Mouse (Mus musculus) lung, postnatal 4 days (tissue): ENCODE measurements around the gene Aamdc.

Experiments
- DNase-seq, 2 experiments: peaks; one replicate each; pipeline ENCODE4 v3.0.0; 2021

The Aamdc gene

GRCm38 (mm10) chr7:97579067-97579975 is at the start of gene Aamdc, which contains the start of gene Rsf1:
TSS of gene Aamdc (minus strand) at chr7:97579497.
TSS of gene Rsf1 (plus strand) at chr7:97579889.
- DNase-seq: peak; percentile 95 to 96

- DNase-seq: no peak
Observed at GRCm38 (mm10) chr7:97623402-97623801, 44.1 kb upstream of the Aamdc start.

DNA sequence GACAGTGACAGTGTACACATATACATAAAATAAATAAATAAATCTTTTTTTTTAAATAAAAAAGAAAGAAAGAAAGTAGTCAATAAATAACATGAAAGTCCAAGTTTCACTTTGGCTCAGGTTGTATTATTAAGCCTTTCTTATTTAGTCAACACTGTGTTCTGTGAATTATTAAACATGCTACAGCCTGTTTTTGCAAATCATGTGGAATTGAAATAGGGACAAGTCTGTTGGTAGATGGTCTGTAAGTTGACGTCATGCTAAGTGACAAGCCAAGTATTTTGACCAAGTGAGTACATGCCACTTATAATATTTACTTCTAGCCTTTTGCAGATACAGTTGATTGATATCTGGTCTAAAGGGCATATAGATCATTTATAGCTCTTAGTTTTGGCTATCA is 43.4 kb upstream of the Aamdc start:
- no peak for DNase-seq

DNA sequence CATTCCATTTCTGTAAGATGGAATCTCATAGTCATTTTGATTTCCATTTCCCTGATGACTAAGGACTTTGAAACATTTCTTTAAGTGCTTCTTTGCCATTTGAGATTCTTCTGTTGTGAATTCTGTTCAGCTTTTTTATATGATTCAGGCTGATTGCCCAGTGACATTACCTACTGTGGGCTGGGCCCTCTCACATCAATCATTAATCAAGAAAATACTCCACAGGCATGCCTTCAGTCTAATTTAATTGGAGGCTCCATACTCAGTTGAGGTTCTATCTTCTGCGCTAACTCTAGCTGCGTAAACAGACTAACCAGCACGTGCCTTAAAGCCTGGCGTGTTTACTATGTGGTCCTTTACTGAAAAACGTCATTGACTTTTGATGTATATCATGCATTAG is 42.0 kb upstream of the Aamdc start:
- DNase-seq: no peak

DNA sequence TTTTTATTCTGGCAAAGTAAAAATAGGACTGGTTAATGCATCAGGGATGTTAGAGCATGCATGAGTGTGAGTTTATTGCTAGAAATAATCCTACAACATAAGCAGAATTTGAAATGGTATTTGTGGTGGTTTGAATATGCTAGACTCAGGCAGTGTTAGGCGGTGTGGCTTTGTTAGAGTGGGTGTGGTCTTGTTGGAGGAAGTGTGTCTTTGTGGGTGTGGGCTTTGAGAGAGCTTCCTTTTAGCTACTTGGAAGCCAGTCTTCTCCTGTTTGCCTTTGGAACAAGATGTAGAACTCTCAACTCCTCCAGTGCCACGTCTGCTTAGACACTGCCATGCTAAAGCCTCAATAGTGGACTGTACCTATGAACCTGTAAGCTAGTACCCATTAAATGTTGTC is 19.3 kb upstream of the Aamdc start:
- DNase-seq: no peak

- no peak for DNase-seq
Observed at GRCm38 (mm10) chr7:97593535-97593934, 14.2 kb upstream of the Aamdc start.

GRCm38 (mm10) chr7:97592396-97592795 is 13.1 kb upstream of the Aamdc start:
- DNase-seq: no peak

DNA sequence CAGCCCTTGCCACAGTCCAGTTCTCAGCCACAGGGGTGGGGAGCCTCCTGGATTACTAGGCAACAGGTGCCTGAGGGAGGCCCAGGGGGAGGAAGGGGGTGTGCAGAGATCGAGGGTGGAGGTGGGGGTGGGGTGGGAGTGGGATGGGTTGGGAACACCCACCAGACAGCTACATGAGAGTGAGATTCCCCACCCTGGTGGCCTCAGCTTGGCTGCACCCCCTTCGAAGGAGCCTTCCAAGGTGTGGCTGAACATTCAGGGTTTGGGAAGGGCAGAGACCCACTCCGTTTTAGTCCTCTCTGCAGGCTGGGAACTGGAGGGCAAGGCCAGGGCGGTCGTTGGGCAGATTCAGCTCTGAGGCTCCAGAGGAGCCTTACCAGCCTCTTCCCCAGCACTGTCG is 12.0 kb upstream of the Aamdc start:
- no peak for DNase-seq

DNA sequence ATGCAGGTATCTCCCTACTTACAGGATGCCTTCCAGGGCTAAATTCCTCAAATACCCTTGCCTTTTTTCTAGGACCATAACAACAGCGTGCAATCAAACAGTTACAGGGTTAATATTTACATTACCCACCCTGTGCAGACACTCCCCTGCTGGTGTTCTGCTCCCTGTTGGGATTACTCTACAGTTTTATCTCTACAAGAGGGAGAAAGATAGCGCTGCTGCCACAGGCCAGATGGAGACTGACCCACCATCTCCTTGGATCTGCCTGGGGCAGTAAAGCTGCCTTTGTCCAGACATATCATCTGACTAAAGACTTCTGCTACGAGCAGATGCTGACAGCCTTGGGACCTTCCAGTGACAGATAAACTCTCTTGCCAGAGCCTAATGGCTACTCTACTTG is 11.2 kb upstream of the Aamdc start:
- DNase-seq: no peak

DNA sequence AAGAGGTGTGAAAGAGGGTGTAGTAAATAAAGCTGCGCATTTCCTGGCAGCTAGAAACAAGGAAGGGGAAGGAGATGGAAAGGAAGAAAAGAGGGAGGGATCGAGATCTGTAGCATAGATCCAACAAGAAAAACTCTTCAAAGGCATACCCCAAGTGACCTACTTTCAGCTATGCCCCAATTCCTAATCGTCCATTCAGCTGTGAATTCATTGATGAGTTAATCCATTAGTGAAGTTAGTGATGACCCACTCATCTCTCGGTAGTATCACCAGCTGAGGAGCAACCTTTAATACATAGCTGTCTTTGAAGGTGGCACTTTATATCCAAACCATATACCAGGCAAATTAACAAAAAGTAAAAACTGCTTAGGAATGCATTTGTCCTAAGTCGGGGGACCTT is 9.2 kb upstream of the Aamdc start:
- no peak for DNase-seq

- peak; percentile 88 to 90 for DNase-seq
Observed at GRCm38 (mm10) chr7:97580843-97581214, 1.5 kb upstream of the Aamdc start.

- peak; percentile 55 to 61 for DNase-seq
Observed at GRCm38 (mm10) chr7:97579976-97580842, 912 bp upstream of the Aamdc start.

DNA sequence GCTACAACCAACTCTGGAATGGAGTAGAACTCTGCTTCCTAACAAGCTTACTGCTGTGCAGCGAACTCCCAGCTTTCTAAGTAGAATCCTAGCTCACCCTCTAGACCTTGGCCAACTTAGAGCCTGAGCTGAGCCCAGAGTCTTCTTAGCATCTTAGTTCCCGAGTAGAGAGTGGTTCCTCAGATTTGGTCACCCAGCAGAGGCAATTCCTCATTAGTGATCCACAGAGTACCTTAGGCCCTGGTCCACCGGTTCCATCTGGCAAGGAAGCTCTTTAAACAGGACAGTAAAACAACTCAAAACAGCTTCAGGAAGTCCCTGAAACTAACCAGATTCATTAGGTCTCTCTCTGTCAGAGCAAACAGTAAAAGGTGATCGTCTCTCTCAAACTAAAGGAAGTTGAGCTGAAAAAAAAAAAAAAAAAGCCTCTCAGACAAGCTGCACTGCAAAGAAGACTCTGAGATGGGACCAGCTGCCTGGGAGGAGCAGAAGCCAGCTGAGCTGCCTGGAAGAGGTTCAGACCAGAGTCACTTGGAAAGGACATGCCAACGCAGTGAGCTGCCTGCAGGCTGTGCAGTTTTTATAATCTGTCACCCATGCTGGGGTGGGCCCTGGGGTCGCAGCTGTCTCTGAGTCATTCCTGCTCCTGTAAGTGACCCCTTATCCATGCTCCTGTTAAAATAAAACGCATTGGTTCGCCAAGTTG is 783 bp downstream of the Aamdc start:
- peak; percentile 39 to 61 for DNase-seq

DNA sequence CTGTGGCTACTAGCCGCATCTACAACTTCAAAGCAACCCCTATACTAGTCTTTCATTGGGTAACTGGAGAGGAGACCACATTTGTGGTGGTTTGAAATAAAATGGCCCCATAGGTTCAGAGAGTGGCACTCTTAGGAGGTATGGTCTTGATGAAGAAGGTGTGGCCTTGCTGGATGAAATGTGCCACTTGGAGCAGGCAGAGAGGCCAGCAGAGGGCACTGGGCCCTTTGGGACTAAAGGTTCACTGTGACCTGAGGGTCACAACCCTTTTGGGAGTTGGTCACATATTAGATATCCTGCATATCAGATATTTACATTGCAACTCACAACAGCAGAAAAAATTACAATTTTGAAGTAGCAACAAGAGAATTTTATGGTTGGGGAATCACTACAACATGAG is 8.9 kb downstream of the Aamdc start:
- no peak for DNase-seq

GRCm38 (mm10) chr7:97569372-97569771 is 9.9 kb downstream of the Aamdc start:
- no peak for DNase-seq

- DNase-seq: no peak
Observed at GRCm38 (mm10) chr7:97563576-97563975, 15.7 kb downstream of the Aamdc start.

DNA sequence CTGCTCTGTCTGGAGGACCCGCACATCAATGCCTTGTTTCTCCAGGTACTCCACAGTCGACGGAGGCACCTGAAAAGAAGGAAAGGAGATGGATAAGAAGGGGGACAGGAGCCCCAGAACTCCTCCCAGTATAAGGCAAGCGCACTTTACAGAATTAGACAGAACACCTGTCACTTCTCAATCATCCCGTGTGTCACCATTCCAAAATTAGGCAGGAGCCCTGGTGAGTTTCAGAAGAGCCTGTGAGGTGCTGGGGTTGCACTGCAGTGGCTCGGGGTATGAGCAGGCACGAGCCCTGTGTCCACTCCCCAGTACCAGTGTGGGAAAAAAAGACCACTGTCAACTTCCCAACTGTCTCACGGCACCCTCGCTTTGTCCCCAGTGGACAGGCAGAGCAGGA is 28.6 kb downstream of the Aamdc start:
- DNase-seq: no peak

- DNase-seq: no peak
Observed at GRCm38 (mm10) chr7:97549301-97549700, 30.0 kb downstream of the Aamdc start.

DNA sequence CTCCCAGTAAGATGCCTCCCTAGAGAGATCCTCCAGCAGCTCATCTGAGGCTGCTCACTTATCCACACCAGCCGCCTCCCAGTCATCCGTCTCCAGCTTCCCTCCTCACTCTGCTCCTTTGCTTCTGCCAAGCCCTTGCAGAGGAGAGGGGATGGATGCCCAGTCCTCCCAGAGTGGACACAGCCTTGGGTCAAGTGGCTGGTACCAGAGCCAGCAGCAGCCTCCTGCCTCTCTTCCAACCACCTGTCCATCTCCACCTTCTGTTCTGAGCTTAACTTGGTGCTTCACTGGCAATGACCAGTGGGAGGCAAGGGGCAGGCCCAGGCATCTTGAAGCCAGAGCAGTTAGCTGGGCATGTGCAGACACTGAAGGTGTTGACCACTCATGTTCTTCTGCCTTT is 32.8 kb downstream of the Aamdc start:
- DNase-seq: no peak

- DNase-seq: no peak
Observed at GRCm38 (mm10) chr7:97536571-97536970, 42.7 kb downstream of the Aamdc start.

GRCm38 (mm10) chr7:97535531-97535930 is 43.8 kb downstream of the Aamdc start:
- no peak for DNase-seq

- DNase-seq: no peak
Observed at GRCm38 (mm10) chr7:97519935-97520334, 59.4 kb downstream of the Aamdc start.

DNA sequence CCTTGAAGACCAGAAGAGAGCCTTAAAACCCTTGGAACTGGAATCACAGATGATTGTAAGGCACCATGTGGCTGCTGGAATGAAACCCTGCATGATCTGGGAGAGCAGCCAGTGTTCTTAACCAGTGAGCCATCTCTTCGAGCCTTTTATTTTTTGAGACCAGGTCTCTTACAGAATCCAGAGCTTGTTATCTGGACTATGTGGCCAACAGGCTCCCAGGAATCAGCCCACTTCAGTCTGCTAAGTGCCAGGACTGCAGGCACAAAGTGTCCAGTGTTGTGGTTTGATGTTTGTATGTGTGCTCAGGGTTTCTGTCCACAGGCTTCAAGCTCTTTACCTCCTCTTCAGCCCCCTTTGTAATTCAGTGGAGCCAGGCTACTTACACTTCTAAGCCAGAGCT is 64.5 kb downstream of the Aamdc start:
- DNase-seq: peak; percentile 5 to 48
